Comparison of ENCODE assay signal across 13 mouse cellular contexts in the genomic region with DNA sequence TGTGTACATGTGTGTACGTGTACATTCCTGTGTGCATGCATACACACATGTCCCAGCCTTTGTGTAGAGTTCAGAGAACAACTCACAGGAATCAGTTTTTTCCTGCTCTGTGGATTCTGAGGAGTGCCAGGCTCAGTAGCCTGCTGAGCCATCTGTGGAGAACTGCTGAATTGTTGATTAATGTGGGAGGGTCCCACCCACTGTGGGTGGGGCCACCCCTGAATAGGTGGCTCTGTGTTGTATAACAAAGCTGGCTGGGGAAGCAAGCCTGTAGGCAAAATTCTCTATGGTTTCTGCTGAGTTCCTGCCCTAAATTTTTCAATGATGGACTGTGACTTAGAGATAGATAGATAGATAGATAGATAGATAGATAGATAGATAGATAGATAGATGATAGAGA.
A peak's percentile ranks its signal among the peaks of the same experiment; 100 is the strongest.
DNase-seq lines count a peak whose midpoint lies in the region; ATAC-seq and TF ChIP-seq lines count a peak whose summit lies in the region.
"Had no signal": no experiment of that assay in that cellular context is flagged by ENCODE, and none has a peak within 500 bp of the region (broad histone marks: within the 10 kb centered on the region; RNA-seq: fewer than 3 reads in every experiment).

No protein-coding gene starts in this region.

- H3K4me3 ChIP-seq in MEL (ENCODE audit: control insufficient read depth in 1 of 2, insufficient read depth in 1 of 2, low read depth in 2 of 2, low read length in 2 of 2) = no peak overlapping the region
- no peak overlapping the region for H3K4me3 ChIP-seq in forebrain, embryonic 13.5 days

- H3K27ac ChIP-seq in MEL (ENCODE audit: control insufficient read depth, low read depth, low read length) = no peak overlapping the region
- no peak overlapping the region for H3K27ac ChIP-seq in forebrain, embryonic 13.5 days
- H3K27ac ChIP-seq: macrophage had no signal

- H3K4me1 ChIP-seq in MEL (ENCODE audit: control insufficient read depth in 1 of 2, insufficient read depth in 2 of 2, low read length in 2 of 2) = peaks cover 0 to 6% of the 10 kb centered on the region in 2 experiments; a peak in 3 of 4 replicates
- H3K4me1 ChIP-seq in forebrain, embryonic 13.5 days = peaks cover 28% of the 10 kb centered on the region

- no peak overlapping the region for H3K4me2 ChIP-seq in forebrain, embryonic 13.5 days

- H3K9ac ChIP-seq in MEL (ENCODE audit: control insufficient read depth, low read depth, low read length, poor library complexity, severe bottlenecking) = no peak overlapping the region
- no peak overlapping the region for H3K9ac ChIP-seq in forebrain, embryonic 13.5 days

- no peak for TF ChIP-seq CTCF in MEL (IDR thresholded peaks at IDR 0.05 in 2 of 3, conservative IDR thresholded peaks at IDR 0.05 in 1 of 3; ENCODE audit: control insufficient read depth in 1 of 3, insufficient read depth in 1 of 3, low read depth in 2 of 3, low read length in 3 of 3, poor library complexity in 1 of 3, severe bottlenecking in 1 of 3)

- TF ChIP-seq RAD21 in MEL (IDR thresholded peaks at IDR 0.05; ENCODE audit: low read depth, low read length) = no peak

- no peaks in the 10 kb centered on the region for H3K9me3 ChIP-seq in MEL (replicated peaks; ENCODE audit: insufficient read depth, low read length)
- H3K9me3 ChIP-seq in forebrain, embryonic 13.5 days (replicated peaks) = no peaks in the 10 kb centered on the region; the same call in 1 of the 2 replicates

- peak; percentile 79; the same call in 1 of the 2 replicates for ATAC-seq in frontal cortex, adult (ENCODE audit: low TSS enrichment)
- peak; percentile 73; the same call in 1 of the 2 replicates for ATAC-seq in forebrain, embryonic 13.5 days
- no peak for ATAC-seq in activated CD4-positive, CD25-positive, alpha-beta regulatory T cell, adult 4 months
- ATAC-seq: Patski had no signal

- TF ChIP-seq EP300 in MEL (IDR thresholded peaks at IDR 0.05; ENCODE audit: low read depth in 1 of 2, low read length in 2 of 2) = no peak

- 68% methylated on average over 1 of the region's 1 CpGs for WGBS in forebrain, embryonic 13.5 days

- no peak for TF ChIP-seq POLR2A in MEL (IDR thresholded peaks at IDR 0.05; ENCODE audit: control insufficient read depth in 1 of 2, insufficient read depth in 1 of 2, low read depth in 1 of 2, low read length in 2 of 2, poor library complexity in 1 of 2)

- DNase-seq in frontal cortex, postnatal 14 days (ENCODE audit: low spot score in 2 of 2) = no peak
- peak; percentile 24 for DNase-seq in MEL (ENCODE audit: low read depth, low spot score)
- DNase-seq in layer of hippocampus, adult 9-11 months = peak; percentile 85
- no peak for DNase-seq in gastrocnemius, postnatal 10 days
- no peak for DNase-seq in urinary bladder, postnatal 10 days (ENCODE audit: low spot score)
- DNase-seq: B cell, adult 2 months; kidney, adult 18-20 months; liver had no signal

- no peaks in the 10 kb centered on the region for H3K79me2 ChIP-seq in MEL (ENCODE audit: control insufficient read depth, insufficient read depth, low read length, poor library complexity)

- no peaks in the 10 kb centered on the region for H3K27me3 ChIP-seq in MEL (ENCODE audit: control insufficient read depth in 1 of 2, insufficient read depth in 2 of 2, low read length in 2 of 2)
- 0 out of 2 replicates have a peak, but pooled peaks cover 5% of the 10 kb centered on the region for H3K27me3 ChIP-seq in forebrain, embryonic 13.5 days
- H3K27me3 ChIP-seq: Patski had no signal

- peaks cover 0 to 2% of the 10 kb centered on the region in 2 experiments; a peak in 2 of 4 replicates for H3K36me3 ChIP-seq in MEL (ENCODE audit: control insufficient read depth in 1 of 2, insufficient read depth in 2 of 2, low read length in 2 of 2)
- no peaks in the 10 kb centered on the region for H3K36me3 ChIP-seq in forebrain, embryonic 13.5 days (ENCODE audit: poor library complexity, severe bottlenecking)

TF ChIP-seq in MEL, 35 proteins besides CTCF, POLR2A, EP300 and RAD21:
- TF ChIP-seq E2F4 (IDR thresholded peaks at IDR 0.05; ENCODE audit: borderline replicate concordance, low read depth, low read length) (no peak), MAFK (IDR thresholded peaks at IDR 0.05; ENCODE audit: borderline replicate concordance, low read depth, low read length) (no peak), POLR2AphosphoS5 (IDR thresholded peaks at IDR 0.05; ENCODE audit: borderline replicate concordance, low read depth, low read length) (no peak), ZMIZ1 (IDR thresholded peaks at IDR 0.05; ENCODE audit: low read depth, low read length) (no peak), ELF1 (IDR thresholded peaks at IDR 0.05; ENCODE audit: low read depth, low read length) (no peak), SIN3A (IDR thresholded peaks at IDR 0.05; ENCODE audit: low read length) (no peak), MAZ (IDR thresholded peaks at IDR 0.05; ENCODE audit: low read depth, low read length) (no peak), MXI1 (IDR thresholded peaks at IDR 0.05; ENCODE audit: low read depth, low read length) (no peak), CHD2 (IDR thresholded peaks at IDR 0.05; ENCODE audit: low read length) (no peak), USF1 (IDR thresholded peaks at IDR 0.05; ENCODE audit: low read depth, low read length) (no peak), ZC3H11A (IDR thresholded peaks at IDR 0.05; ENCODE audit: low read depth, low read length) (no peak), MEF2A (IDR thresholded peaks at IDR 0.05; ENCODE audit: extremely low read depth, insufficient replicate concordance, low read depth, low read length, poor library complexity, severe bottlenecking) (no peak), NRF1 (IDR thresholded peaks at IDR 0.05; ENCODE audit: insufficient read depth, low read depth, low read length, poor library complexity, severe bottlenecking) (no peak)

Comparison
In these comparisons a context has a peak if more than half of its experiments do, and no peak if none do; other contexts are left out.
1. DNase-seq: peak in MEL (single experiment) and layer of hippocampus, adult 9-11 months (single experiment); none in frontal cortex, postnatal 14 days (0 of 2), gastrocnemius, postnatal 10 days (single experiment) and urinary bladder, postnatal 10 days (single experiment).